Mouse (Mus musculus) midbrain, embryonic 11.5 days (tissue): Measurements from ENCODE around the gene Dbi. TPM values are rescaled to one million over a fixed set of nuclear protein-coding genes. Genes with fewer than 3 reads are reported as not detected.

Experiments
- ATAC-seq: fragments of 200-750 bp; cut with Nextera tagmentation; 2 replicates; pipeline ENCODE4 v1.8.0; 2017; ENCODE audit warnings: moderate TSS enrichment, moderate library complexity; ENCODE audit not compliant: low FRiP score
- DNase-seq: peaks from one replicate; pipeline ENCODE4 v3.0.0; 2015; ENCODE audit warnings: low spot score; ENCODE audit errors: missing footprints
- H3K27ac ChIP-seq: fragments of 300-500 bp; sonication (generic); 2 replicates; pipeline ENCODE4 v1.5.1; 2014; ENCODE audit warnings: low read depth, low read length
- H3K27me3 ChIP-seq: fragments of 300-500 bp; sonication (generic); 2 replicates; pipeline ENCODE4 v1.6.1; 2014; ENCODE audit warnings: mild to moderate bottlenecking, low read length, moderate library complexity, mixed read lengths; ENCODE audit not compliant: control insufficient read depth, insufficient read depth
- H3K36me3 ChIP-seq: fragments of 300-500 bp; sonication (generic); 2 replicates; pipeline ENCODE4 v1.6.1; 2014; ENCODE audit warnings: mild to moderate bottlenecking, low read length, moderate library complexity, mixed read lengths; ENCODE audit not compliant: control insufficient read depth, insufficient read depth
- H3K4me1 ChIP-seq: fragments of 300-500 bp; sonication (generic); 2 replicates; pipeline ENCODE4 v1.6.1; 2014; ENCODE audit warnings: low read length; ENCODE audit not compliant: control insufficient read depth, insufficient read depth
- H3K4me2 ChIP-seq: fragments of 300-500 bp; sonication (generic); 2 replicates; pipeline ENCODE4 v1.6.1; 2014; ENCODE audit warnings: mild to moderate bottlenecking, moderate library complexity
- H3K4me3 ChIP-seq: fragments of 300-500 bp; sonication (generic); 2 replicates; pipeline ENCODE4 v1.5.1; 2014; ENCODE audit warnings: low read depth, low read length
- H3K9ac ChIP-seq: fragments of 300-500 bp; sonication (generic); 2 replicates; pipeline ENCODE4 v1.6.1; 2014; ENCODE audit warnings: low read length
- H3K9me3 ChIP-seq: fragments of 300-500 bp; sonication (generic); 2 replicates; pipeline ENCODE4 v1.6.1; 2016; ENCODE audit warnings: low read length; ENCODE audit not compliant: control insufficient read depth
- WGBS: fragments of 180-500 bp; shearing (Covaris S2); extraction: QIAGEN DNeasy Blood & Tissue Kit; methylation state at CpG from one replicate; pipeline ENCODE4 v1.1.7; 2014; 5-methylcytosine and 5-hydroxymethylcytosine counted together
- polyA plus RNA-seq: library from polyadenylated mRNA; unstranded; fragments of >200 nt; fragmentation: Nextera tagmentation; extraction: Ambion mirVana; gene quantifications from 2 replicates; pipeline ENCODE4 v1.2.1, GENCODE M21; 2014

Dbi gene
- polyA plus RNA-seq, 1 experiment from 2014 or later: 715 TPM

DNA sequence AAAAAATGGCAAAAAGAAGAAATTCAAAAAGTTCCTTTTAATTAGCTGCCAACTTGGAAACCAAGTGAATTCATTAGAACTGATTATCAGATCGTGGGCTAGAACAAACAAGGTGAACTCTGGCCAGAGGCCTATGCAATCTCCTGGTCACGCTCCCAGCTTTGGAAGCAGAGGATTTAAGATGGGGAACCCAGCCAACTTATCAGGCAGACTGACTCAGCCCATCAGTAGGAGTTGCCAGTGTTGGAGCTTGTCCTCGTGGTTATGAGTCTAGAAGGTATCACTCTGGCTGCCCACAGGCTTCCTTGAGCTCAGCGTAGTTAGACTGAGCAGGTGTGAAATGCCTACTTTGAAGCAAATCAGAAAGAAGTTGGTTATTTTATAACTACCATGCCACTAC is 4.0 kb upstream of the Dbi start:
- Histone ChIP-seq H3K4me1 (peaks cover 6% of the 10 kb centered on the region), H3K9ac (no peak overlapping the region), H3K4me2 (no peak overlapping the region), H3K27ac (no peak overlapping the region), H3K36me3 (no peaks in the 10 kb centered on the region), H3K27me3 (no peaks in the 10 kb centered on the region), H3K4me3 (no peak overlapping the region), H3K9me3 (no peaks in the 10 kb centered on the region)
- DNase-seq (no peak), ATAC-seq (no peak)
- WGBS: 86% methylated on average over 4 of the region's 4 CpGs

DNA sequence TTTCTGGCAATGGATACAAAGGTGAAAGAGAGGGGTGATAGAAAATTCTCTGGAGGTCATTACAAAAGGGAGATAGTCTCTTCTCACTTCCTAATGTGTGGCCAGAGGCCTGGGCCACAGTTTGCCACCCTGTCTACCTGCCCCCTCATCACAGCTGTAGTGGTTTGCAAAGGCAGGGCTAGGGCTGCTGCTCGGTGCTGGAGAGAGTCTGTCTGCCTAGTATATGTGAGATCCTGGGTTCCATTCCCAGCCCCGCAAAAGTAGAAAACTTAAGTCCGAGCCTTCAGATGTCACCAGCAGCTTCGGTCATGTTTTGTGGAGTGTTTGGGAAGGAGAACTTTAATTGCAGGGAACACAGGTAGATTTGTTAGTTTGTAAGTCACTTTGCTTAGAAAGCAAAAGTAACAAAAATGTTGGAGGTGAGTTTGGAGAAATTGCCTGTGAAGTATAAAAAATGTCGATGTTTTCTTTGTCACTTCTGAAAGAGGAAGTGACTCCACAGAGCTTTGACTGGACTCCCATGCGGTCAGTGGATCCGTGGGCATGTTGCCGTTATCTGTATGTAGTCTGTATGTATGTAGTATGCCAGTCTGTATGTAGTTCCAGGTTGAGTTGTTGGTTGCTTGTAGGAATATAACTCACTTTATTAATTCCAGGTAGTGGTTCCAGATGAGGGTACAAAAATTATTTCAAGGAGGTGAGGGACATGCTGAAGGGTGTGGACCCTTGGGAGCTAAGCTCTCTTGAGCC is 1.9 kb upstream of the Dbi start:
- ATAC-seq (no peak), DNase-seq (no peak)
- 93% methylated on average over 8 of the region's 8 CpGs for WGBS
- Histone ChIP-seq H3K27me3 (no peaks in the 10 kb centered on the region), H3K9ac (no peak overlapping the region), H3K4me2 (no peak overlapping the region), H3K4me1 (peaks cover 13% of the 10 kb centered on the region), H3K4me3 (no peak overlapping the region), H3K9me3 (no peaks in the 10 kb centered on the region), H3K36me3 (0 out of 2 replicates have a peak, but pooled peaks cover 4% of the 10 kb centered on the region), H3K27ac (no peak overlapping the region)

DNA sequence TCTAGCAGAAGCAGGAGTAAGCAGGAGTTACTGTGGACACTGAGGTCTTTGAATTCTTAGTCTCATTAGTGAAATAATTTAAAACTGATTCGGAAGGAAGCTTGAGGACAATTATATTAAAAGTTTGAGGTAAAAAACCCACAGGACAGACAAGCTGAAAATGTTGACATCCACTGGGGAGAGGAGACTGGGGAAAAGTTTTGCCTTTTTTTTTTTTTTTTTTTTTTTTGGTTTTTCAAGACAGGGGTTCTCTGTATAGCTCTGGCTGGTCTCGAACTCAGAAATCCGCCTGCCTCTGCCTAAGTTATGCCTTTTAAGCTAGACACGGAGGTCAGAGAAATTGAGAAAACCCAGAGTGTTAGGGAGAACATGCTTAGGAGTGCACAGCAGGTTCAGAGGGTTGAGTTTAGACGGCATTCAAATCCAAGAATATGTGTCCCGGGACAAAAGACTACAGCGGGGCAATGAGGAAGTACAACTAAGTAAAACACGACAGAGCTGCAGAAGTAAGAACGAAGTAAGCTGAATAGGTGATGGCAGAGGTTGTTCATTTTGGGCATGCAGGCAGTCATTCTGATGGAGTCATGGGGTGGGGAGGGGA is 1.2 kb upstream of the Dbi start:
- no peaks in the 10 kb centered on the region for H3K9me3 ChIP-seq
- no peaks in the 10 kb centered on the region for H3K27me3 ChIP-seq
- peaks cover 13% of the 10 kb centered on the region for H3K4me1 ChIP-seq
- peak overlapping the region; percentile 81 for H3K4me2 ChIP-seq
- DNase-seq (no peak), ATAC-seq (no peak)
- 0 out of 2 replicates have a peak, but pooled peaks cover 4% of the 10 kb centered on the region for H3K36me3 ChIP-seq
- 89% methylated on average over 9 of the region's 9 CpGs for WGBS
- H3K27ac ChIP-seq: peak overlapping the region; percentile 85; the same call in 1 of the 2 replicates
- H3K4me3 ChIP-seq: peak overlapping the region; percentile 63; the same call in 1 of the 2 replicates
- H3K9ac ChIP-seq: peak overlapping the region; percentile 71

DNA sequence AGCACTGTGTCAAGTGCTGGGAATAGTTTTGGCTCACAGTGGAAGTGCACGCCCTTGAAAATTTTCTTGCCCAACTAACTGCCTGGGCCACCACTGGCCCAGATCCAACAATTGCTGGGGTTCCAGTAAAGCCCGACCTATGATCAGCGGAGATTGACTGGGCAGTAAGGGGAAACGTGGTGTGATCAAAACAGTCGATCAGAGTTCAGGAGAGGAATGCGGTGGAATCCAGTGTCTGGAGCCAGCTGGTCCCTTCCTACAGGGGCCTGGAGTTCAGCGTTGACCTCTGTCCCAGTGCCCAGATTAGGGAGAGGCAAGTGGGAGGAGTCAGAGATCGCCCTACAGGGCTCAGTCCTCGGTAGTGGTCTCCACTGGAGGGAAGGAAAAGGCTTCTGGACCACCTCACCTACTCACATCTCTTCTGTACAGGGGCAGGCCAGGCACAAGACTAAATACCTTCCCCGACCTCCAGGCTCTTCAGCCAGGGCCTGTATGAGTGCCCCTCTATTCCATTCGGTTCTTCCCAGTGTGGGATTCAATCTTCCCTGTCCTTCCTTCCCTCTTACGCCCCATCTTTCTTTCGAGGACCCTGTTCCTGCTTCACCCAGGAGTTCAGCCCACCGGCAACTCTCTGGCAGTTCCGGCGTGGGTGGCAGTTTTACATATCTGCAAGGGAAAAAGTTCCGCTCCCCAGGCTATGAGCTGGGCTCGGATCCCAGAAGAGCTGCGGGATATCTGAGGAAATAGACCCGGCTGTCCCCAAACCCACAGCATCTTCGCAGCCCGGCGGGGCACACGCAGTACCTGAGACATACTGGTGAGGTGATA is 523 bp downstream of the Dbi start:
- no peaks in the 10 kb centered on the region for H3K9me3 ChIP-seq
- H3K4me2 ChIP-seq: peak overlapping the region; percentile 81
- H3K4me1 ChIP-seq: peaks cover 13% of the 10 kb centered on the region
- H3K27me3 ChIP-seq: no peaks in the 10 kb centered on the region
- DNase-seq: no peak
- peak overlapping the region; percentile 80 for H3K9ac ChIP-seq
- peak overlapping the region; percentile 85 for H3K27ac ChIP-seq
- ATAC-seq: peak; percentile 65
- peak overlapping the region; percentile 63 for H3K4me3 ChIP-seq
- WGBS: 6% methylated on average over 24 of the region's 24 CpGs
- peaks cover 14% of the 10 kb centered on the region for H3K36me3 ChIP-seq

- H3K4me3 ChIP-seq: no peak overlapping the region
- H3K9me3 ChIP-seq: no peaks in the 10 kb centered on the region
- H3K4me2 ChIP-seq: no peak overlapping the region; the same call in 1 of the 2 replicates
- H3K27ac ChIP-seq: no peak overlapping the region
- 92% methylated on average over 4 of the region's 4 CpGs for WGBS
- peaks cover 13% of the 10 kb centered on the region for H3K4me1 ChIP-seq
- no peaks in the 10 kb centered on the region for H3K27me3 ChIP-seq
- ATAC-seq (no peak), DNase-seq (no peak)
- no peak overlapping the region for H3K9ac ChIP-seq
- H3K36me3 ChIP-seq: peaks cover 24% of the 10 kb centered on the region
These were observed 1.5 kb downstream of the Dbi start for GRCm38 (mm10) chr1:120119389-120119788.

DNA sequence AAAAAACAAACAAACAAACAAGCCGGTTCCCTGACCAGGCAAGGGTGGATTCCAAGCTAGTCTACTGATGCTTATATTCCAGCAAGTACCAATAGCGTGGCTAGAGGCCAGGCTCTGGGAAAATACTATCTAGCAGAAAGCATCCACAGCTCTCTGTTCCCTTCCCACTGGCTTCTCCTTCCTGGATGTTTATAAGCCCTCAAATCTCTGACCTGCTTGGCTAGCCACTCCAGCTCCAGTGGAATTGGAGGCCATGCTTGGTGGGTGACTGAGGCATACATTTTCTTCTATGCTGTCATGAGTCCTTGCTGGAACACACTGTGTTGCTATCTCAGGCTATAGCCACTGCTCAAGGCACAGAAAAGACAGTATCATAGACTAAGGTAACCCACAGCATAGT is 2.0 kb downstream of the Dbi start:
- no peak overlapping the region for H3K4me2 ChIP-seq
- H3K4me3 ChIP-seq: no peak overlapping the region
- H3K9me3 ChIP-seq: no peaks in the 10 kb centered on the region
- ATAC-seq (no peak), DNase-seq (no peak)
- H3K27me3 ChIP-seq: no peaks in the 10 kb centered on the region
- H3K36me3 ChIP-seq: peaks cover 28% of the 10 kb centered on the region
- H3K4me1 ChIP-seq: peaks cover 13% of the 10 kb centered on the region
- 94% methylated on average over 2 of the region's 2 CpGs for WGBS
- H3K27ac ChIP-seq: no peak overlapping the region
- no peak overlapping the region for H3K9ac ChIP-seq

- Histone ChIP-seq H3K4me3 (no peak overlapping the region), H3K4me2 (no peak overlapping the region), H3K36me3 (peaks cover 35% of the 10 kb centered on the region), H3K27ac (no peak overlapping the region), H3K27me3 (no peaks in the 10 kb centered on the region), H3K9me3 (no peaks in the 10 kb centered on the region), H3K4me1 (peaks cover 11% of the 10 kb centered on the region), H3K9ac (no peak overlapping the region)
- whole genome bisulfite sequencing: 95% methylated on average over 11 of the region's 11 CpGs
- DNase-seq: no peak
- ATAC-seq: no peak
These were observed 4.8 kb downstream of the Dbi start for GRCm38 (mm10) chr1:120116106-120116505.

GRCm38 (mm10) chr1:120115671-120116081 is 5.2 kb downstream of the Dbi start:
- H3K36me3 ChIP-seq: peaks cover 35% of the 10 kb centered on the region
- no peak for ATAC-seq
- no peaks in the 10 kb centered on the region for H3K9me3 ChIP-seq
- H3K27me3 ChIP-seq: no peaks in the 10 kb centered on the region
- H3K4me2 ChIP-seq: no peak overlapping the region
- 90% methylated on average over 9 of the region's 9 CpGs for WGBS
- peaks cover 11% of the 10 kb centered on the region for H3K4me1 ChIP-seq
- no peak overlapping the region for H3K4me3 ChIP-seq
- no peak for DNase-seq
- H3K27ac ChIP-seq: no peak overlapping the region
- no peak overlapping the region for H3K9ac ChIP-seq
